Comparison of ENCODE assay signal across 25 mouse cellular contexts in the genomic region with DNA sequence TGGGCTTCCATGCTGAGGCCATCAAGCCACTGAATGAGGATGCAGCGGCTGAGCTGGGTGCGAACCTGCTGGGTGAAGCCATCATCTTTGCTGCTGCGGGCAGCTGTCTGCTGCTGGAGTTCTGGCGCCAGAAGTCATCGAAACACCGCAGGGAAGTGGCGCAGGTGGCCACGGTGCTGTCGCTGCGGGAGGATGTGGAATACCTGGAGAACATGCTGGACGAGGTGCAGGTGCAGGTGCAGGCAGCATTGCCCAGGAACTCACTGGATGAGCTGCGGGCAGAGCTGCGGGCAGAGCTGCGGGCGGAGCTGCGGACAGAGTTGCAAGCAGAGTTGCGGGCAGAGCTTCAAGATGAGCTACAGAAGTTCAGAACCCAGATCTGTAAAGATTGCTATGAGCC. TPM values are rescaled to one million over a fixed set of nuclear protein-coding genes. Genes with fewer than 3 reads are reported as not detected.
"Had no signal": no experiment of that assay in that cellular context is flagged by ENCODE, and none has a peak within 500 bp of the region (broad histone marks: within the 10 kb centered on the region; RNA-seq: fewer than 3 reads in every experiment).

No protein-coding gene starts in this region.

- H3K9me3 ChIP-seq: limb, embryonic 10.5 days; limb, embryonic 13.5 days; midbrain, embryonic 15.5 days had no signal

- ATAC-seq: intestine, postnatal 0 days; liver, postnatal 0 days; lung, postnatal 0 days; midbrain, embryonic 15.5 days had no signal

- H3K9ac ChIP-seq: limb, embryonic 13.5 days; liver, embryonic 14.5 days; liver, postnatal 0 days; lung, embryonic 14.5 days; midbrain, embryonic 15.5 days had no signal

- H3K4me3 ChIP-seq: layer of hippocampus, adult 2 months; limb, embryonic 10.5 days; limb, embryonic 13.5 days; midbrain, embryonic 15.5 days had no signal

- H3K27me3 ChIP-seq: limb, embryonic 13.5 days; midbrain, embryonic 15.5 days had no signal

- DNase-seq: kidney, adult 2 months; kidney, postnatal 25 days; layer of hippocampus, adult 9-11 months; liver; liver, postnatal 0 days; lung, embryonic 14.5 days; right cerebral cortex, adult 18-20 months; right cerebral cortex, postnatal 14 days; right cerebral cortex, postnatal 4 days; thymus, postnatal 25 days had no signal

- H3K4me2 ChIP-seq: limb, embryonic 13.5 days; lung, embryonic 14.5 days; midbrain, embryonic 15.5 days had no signal

- H3K27ac ChIP-seq: kidney, postnatal 0 days; layer of hippocampus, adult 2 months; limb, embryonic 10.5 days; limb, embryonic 13.5 days; liver, embryonic 14.5 days; macrophage; midbrain, embryonic 15.5 days had no signal

- H3K4me1 ChIP-seq: limb, embryonic 10.5 days; limb, embryonic 13.5 days; midbrain, embryonic 15.5 days had no signal

RNA-seq across cellular contexts. Expression of a gene that starts 24.5 kb away (rescaled TPM):
- total RNA-seq: layer of hippocampus, adult 2 months; layer of hippocampus, postnatal 25 days; left cerebral cortex, adult 18-20 months; megakaryocyte, adult 5-6 weeks; monocyte, adult 5-6 weeks had no signal
- polyA plus RNA-seq: kidney, adult 2 months; kidney, embryonic 14.5 days; limb, embryonic 13.5 days; liver, postnatal 0 days; lung, embryonic 14.5 days; lung, postnatal 0 days; macrophage; neural tube, embryonic 11.5 days had no signal

RNA-seq across cellular contexts. Expression of a gene that starts 27.0 kb away (rescaled TPM):
- total RNA-seq: megakaryocyte, adult 5-6 weeks; monocyte, adult 5-6 weeks had no signal

RNA-seq across cellular contexts. Expression of a gene that starts 43.1 kb away (rescaled TPM):
- total RNA-seq: megakaryocyte, adult 5-6 weeks; monocyte, adult 5-6 weeks had no signal
